Mouse (Mus musculus): ENCODE results near the gene Erp44.

The Erp44 gene

GRCm38 (mm10) chr4:48279498-48280134 is at the start of gene Erp44, which contains the start of gene Invs:
Gene Erp44 (minus strand): TSS chr4:48279558.
Gene Invs (plus strand): TSS chr4:48279760.
- DNase-seq (ENCODE audit: low spot score in 2 of 2) = peak; percentile 95 to 97

- no peak for DNase-seq (ENCODE audit: low spot score in 2 of 2)
Measured at GRCm38 (mm10) chr4:48328042-48328441, 48.7 kb upstream of the Erp44 start.

GRCm38 (mm10) chr4:48327192-48327591 is 47.8 kb upstream of the Erp44 start:
- no peak for DNase-seq (ENCODE audit: low spot score in 2 of 2)

- no peak for DNase-seq (ENCODE audit: low spot score in 2 of 2)
Measured at GRCm38 (mm10) chr4:48322095-48322494, 42.7 kb upstream of the Erp44 start.

GRCm38 (mm10) chr4:48321276-48321675 is 41.9 kb upstream of the Erp44 start:
- no peak for DNase-seq (ENCODE audit: low spot score in 2 of 2)

- DNase-seq (ENCODE audit: low spot score in 2 of 2) = no peak
Measured at GRCm38 (mm10) chr4:48316036-48316435, 36.7 kb upstream of the Erp44 start.

- DNase-seq (ENCODE audit: low spot score in 2 of 2) = no peak
Measured at GRCm38 (mm10) chr4:48314814-48315213, 35.5 kb upstream of the Erp44 start.

GRCm38 (mm10) chr4:48287086-48287757 is 7.9 kb upstream of the Erp44 start:
- peak in 1 of 2 experiments; percentile 14 for DNase-seq (ENCODE audit: low spot score in 2 of 2)

GRCm38 (mm10) chr4:48281121-48281520 is 1.8 kb upstream of the Erp44 start:
- DNase-seq (ENCODE audit: low spot score in 2 of 2) = no peak

- DNase-seq (ENCODE audit: low spot score in 2 of 2) = no peak
Measured at GRCm38 (mm10) chr4:48278757-48279497, 431 bp downstream of the Erp44 start.

- no peak for DNase-seq (ENCODE audit: low spot score in 2 of 2)
Measured at GRCm38 (mm10) chr4:48277011-48277410, 2.3 kb downstream of the Erp44 start.

- no peak for DNase-seq (ENCODE audit: low spot score in 2 of 2)
Measured at GRCm38 (mm10) chr4:48275736-48276135, 3.6 kb downstream of the Erp44 start.

- DNase-seq (ENCODE audit: low spot score in 2 of 2) = no peak
Measured at GRCm38 (mm10) chr4:48273119-48273829, 6.1 kb downstream of the Erp44 start.

GRCm38 (mm10) chr4:48271838-48272237 is 7.5 kb downstream of the Erp44 start:
- DNase-seq (ENCODE audit: low spot score in 2 of 2) = no peak

- DNase-seq (ENCODE audit: low spot score in 2 of 2) = no peak
Measured at GRCm38 (mm10) chr4:48270532-48270931, 8.8 kb downstream of the Erp44 start.

- DNase-seq (ENCODE audit: low spot score in 2 of 2) = no peak
Measured at GRCm38 (mm10) chr4:48268127-48268526, 11.2 kb downstream of the Erp44 start.

- DNase-seq (ENCODE audit: low spot score in 2 of 2) = no peak
Measured at GRCm38 (mm10) chr4:48267683-48268082, 11.7 kb downstream of the Erp44 start.

GRCm38 (mm10) chr4:48258045-48258444 is 21.3 kb downstream of the Erp44 start:
- DNase-seq (ENCODE audit: low spot score in 2 of 2) = no peak

- no peak for DNase-seq (ENCODE audit: low spot score in 2 of 2)
Measured at GRCm38 (mm10) chr4:48253266-48253665, 26.1 kb downstream of the Erp44 start.

- DNase-seq (ENCODE audit: low spot score in 2 of 2) = no peak
Measured at GRCm38 (mm10) chr4:48244280-48244679, 35.1 kb downstream of the Erp44 start.

- DNase-seq (ENCODE audit: low spot score in 2 of 2) = no peak
Measured at GRCm38 (mm10) chr4:48243737-48244136, 35.6 kb downstream of the Erp44 start.

- DNase-seq (ENCODE audit: low spot score in 2 of 2) = no peak
Measured at GRCm38 (mm10) chr4:48242482-48242881, 36.9 kb downstream of the Erp44 start.

All from right cerebral cortex, postnatal 36 days (tissue).